Mouse (Mus musculus): ENCODE measurements at regions not wholly inside any gene's neighbourhood (a gene's known extent, or its start where the extent isn't known, plus 50 kb on each side); places are given as distances from the start of the nearest gene placed in this dataset.

DNA sequence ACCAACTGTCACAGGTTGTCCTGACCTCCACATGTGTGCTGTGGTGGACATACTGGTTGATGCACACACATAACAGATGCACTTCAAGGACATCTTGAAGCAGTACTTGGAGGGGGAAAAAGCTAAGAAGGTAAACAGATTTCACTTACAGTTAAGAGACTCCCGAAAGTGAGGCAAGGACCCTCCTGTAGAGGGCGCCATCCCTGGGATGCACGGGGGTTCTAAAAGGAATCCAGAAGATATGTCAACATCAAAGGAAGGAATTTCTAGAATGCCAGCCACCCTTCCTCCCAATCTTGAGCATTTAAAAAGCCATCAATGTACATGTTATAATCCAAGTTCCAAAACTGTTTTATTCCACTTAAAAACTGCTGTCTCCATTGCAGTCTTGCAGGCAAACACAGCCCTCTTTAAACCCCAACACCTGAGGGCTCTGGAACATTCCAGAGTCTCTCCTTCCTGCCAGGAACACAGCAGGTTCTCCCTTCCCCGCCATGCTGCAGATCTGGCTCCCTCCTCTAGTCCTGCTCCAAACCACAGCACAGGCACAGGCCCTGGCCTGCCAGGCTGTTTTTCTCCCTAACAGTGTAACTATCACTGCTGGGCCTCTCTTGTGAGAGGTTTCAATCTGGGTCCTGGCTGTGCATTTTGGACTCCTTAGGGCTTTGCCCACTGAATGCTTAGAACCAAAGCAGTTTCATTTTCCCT is 200.8 kb upstream of the Mkln1 start:
- no peak for DNase-seq

DNA sequence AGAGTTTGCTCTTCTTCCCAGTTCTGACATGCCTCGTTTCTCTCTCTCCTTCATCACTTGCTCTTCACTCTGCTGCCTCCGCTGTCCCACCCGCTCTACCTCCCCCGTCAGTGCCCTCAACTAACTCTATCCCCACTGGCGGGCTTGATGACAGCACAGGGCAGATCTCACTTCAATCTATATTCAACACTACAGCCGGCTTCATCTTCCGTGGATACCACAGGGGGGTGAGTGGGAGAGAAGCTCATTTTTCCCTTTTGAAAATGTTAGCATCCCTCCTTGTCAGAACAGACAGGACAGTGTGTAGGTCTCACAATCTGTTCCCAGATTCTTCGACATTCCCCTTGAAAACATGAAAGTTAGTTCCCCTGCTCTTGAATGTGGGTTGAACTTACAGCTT is 200.2 kb upstream of the Mkln1 start:
- no peak for DNase-seq

DNA sequence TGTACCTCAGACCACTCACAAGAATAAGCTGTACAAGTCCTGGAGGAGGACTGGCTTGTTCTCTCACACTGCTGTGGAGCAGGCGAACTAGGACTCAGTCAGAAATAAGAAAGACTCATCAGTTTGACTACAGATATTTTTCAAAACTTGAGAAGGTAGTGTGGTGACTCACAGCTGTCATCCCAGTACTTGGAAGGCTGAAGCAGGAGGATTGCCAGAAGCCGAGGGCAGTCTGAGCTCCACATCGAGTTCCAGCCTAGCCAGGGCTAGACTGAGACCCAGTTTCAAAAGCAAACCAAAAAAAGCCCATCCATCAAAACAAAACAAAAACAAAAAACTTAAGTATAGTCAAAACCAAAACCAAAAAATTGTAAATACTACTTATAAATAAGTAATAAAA is 197.8 kb upstream of the Mkln1 start:
- DNase-seq = no peak

GRCm38 (mm10) chr6:31201375-31201972 is 197.1 kb upstream of the Mkln1 start:
- no peak for DNase-seq

GRCm38 (mm10) chr6:31202594-31202993 is 195.9 kb upstream of the Mkln1 start:
- DNase-seq = no peak

- DNase-seq = no peak
These were observed 194.1 kb upstream of the Mkln1 start for GRCm38 (mm10) chr6:31204434-31204833.

DNA sequence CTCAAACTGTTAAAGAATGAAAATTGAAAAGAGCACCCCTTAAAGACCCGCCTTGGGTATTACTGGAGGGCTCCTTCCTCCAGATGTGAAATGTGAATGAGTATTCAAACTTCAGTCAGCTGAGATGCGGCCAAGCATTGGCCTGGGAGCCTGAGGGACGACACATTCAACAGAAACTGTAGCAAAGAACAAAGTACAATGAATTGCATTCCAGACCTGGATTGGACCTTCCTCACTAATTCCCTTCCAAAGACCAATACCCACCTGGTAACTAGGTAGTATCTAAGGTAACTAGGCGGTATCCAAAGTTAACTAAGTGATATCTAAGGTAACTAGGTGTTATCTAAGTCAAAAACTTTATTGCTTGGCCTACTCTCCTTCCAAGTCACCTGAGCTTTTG is 193.7 kb upstream of the Mkln1 start:
- DNase-seq = no peak

DNA sequence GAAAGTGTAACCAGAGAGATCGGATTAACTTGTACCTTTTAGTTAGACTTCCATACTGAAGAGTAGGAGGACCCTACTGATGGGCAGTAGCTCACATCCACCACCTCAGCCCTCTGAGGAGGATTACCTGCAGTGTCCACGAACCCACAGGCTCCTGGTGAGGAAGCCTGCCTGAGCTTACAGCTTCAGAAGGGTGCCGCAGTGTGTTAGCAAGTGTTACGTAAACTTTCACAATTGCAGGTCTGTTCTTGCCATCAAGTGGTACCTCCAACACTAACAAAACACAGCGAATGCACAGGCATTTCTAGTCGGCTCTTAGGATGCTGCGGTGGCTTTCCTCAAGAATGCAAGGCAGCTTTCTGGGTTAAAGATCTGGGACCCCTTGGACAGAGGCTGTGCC is 192.4 kb upstream of the Mkln1 start:
- DNase-seq = peak in 1 of 2 experiments; percentile 32

GRCm38 (mm10) chr6:31207231-31207630 is 191.3 kb upstream of the Mkln1 start:
- peak; percentile 55 to 71 for DNase-seq

GRCm38 (mm10) chr6:31208224-31208623 is 190.3 kb upstream of the Mkln1 start:
- DNase-seq = no peak

DNA sequence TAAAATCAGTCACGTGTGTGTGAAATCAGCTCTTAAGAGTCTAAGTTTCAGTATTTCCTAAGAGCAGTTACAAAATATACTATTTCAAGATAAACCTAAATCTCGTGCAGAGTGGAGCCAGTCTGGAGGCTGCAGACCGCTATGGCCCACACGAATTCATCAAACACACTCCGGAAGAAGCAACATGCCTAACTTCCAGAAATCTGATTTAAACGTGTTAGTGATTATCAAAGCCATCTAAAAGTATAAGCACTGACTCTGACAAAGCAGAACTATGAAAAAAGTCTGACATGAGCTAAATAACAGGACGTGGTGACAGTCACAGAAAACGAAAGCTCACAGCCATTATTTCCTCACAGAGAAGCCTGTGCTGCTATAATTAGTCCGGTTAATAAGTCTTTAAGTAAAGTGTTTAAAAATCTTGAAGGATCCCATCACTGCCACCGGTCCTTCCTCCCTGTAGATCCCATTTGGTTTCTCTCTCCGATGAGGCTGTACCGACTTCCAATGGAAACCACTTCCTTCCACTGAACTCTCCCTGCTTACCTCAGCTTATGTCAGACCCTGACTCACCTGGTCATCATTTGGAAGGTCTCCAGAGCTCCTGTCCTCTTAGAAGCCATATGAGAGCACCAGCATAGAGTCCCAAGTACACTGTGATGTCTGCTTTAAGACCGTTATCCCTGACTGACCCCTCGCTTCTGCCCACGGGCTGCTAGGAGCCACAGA is 189.0 kb upstream of the Mkln1 start:
- no peak for DNase-seq

GRCm38 (mm10) chr6:31210209-31210714 is 188.3 kb upstream of the Mkln1 start:
- no peak for DNase-seq

- no peak for DNase-seq
These were observed 187.4 kb upstream of the Mkln1 start for GRCm38 (mm10) chr6:31211091-31211490.

DNA sequence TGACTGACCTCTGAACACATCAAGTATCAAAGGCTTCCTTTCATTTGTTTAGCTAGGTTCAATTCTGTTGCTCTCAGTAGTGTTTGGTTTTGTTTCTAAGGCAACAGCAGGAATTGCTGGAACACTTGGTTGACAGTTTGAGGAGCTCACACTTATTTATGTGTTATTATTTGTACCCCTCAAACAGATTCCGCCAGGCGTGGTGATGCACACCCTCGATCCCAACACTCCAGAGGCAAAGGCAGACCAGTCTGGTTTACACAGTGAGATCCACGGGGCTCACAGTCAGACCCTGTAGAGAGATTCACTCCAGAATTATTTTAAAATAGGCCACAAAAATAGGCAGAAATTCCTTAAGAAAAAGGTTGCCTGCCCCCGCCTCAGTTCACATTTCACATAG is 186.9 kb upstream of the Mkln1 start:
- DNase-seq = no peak

GRCm38 (mm10) chr6:31212080-31212479 is 186.5 kb upstream of the Mkln1 start:
- DNase-seq = no peak

DNA sequence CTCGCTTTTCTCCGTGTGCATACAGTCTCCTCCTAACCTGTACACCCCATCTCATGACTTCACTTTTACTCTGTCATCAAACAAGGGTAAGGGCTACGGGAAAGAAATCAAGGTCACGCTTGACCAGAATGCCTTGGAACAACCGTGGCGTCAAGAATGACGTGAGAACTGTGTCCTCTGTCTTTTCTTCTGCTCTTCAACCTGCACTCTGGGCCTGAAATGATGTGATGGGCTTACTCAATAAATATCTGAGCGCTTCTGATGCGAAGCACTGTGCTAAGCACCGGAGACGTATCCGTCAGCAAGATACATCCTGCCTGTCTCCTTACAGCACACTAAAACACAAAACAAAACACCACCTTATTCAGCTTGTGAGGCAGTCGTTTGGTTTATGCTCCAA is 185.8 kb upstream of the Mkln1 start:
- DNase-seq = no peak

DNA sequence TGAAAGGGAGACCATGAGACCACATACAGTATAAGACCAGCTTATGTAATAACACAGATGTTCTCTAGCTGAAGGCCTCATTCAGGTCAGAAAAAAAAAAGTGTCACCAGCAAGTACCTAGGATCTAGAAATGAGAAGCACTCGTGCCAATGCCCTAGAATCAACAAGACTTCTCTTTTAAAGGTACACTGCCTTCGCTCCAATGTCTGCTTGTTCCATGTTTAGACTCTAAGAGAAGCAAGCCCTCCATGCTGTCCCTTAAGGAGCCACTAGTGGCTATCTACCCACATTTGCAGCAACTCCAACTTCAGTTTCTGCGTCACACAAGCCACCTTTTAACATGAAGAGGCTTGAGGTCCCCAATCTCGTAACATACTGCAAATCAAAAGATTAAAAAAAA is 185.4 kb upstream of the Mkln1 start:
- DNase-seq = peak in 1 of 2 experiments; percentile 22

GRCm38 (mm10) chr6:31215661-31216060 is 182.9 kb upstream of the Mkln1 start:
- peak in 1 of 2 experiments; percentile 55 for DNase-seq

DNA sequence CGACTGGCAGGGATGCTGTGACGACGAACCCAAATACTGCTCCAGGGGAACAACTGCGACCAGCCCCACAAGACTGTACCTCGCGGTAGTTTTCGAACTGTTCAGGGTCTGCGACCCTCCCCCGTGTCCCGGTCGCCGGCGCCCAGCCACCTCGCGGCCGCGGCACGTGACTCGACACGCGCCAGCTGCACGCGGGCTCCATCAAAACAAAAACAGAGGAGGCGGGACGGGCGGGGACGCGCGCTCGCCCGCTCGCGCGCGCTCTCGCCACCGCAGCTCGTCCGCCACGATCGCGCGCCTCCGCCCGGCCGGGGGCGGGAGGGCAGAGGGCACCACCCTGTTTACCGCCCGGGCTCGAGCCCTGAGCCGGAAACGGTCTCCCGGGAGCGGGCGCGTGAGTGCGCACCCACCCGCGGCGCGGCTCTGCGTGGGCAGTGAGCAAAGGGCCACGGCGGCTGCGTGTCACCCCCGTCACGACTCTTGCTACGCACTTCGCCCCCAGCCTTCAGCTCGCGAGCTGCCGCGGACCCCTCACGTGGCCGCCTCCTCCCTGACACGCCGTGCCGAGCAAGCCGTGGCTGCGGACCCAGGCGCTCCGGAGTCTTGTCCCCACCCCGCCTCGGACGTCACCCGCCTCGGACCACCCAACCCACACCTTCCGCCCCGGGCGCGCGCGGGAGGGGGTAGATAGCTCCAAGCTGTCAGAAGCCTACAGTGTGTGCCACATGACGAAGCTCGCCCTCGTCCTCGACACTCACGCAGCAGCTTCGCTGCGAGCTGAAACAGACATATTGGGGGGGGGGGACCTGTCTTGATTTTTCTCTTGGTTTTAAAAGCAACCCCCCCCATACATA is 182.1 kb upstream of the Mkln1 start:
- DNase-seq = peak; percentile 96 to 98

DNA sequence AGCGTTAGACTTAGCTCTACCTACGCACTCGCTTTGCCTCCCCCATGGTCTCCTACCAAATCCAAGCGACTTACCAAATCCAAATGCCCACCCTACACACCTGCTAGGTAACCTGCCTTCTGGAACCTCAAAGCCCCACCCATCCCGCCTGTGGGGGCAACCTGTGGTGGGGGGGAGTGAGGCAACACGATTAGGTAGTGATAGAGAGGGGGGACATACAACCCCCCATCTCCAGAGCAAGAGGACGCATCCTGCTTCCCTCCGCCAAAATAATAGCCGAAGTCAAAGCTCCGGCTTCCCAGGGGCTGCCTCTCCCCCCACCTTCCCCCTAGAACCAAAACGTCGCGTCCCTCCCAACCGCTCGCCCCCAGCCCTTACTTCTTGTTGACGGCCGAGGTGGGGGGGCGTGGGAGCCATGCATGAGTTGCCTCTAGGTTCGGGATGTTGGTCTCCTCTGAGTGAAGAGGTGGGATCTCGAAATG is 181.4 kb upstream of the Mkln1 start:
- peak; percentile 64 to 76 for DNase-seq

GRCm38 (mm10) chr6:31217641-31218138 is 180.8 kb upstream of the Mkln1 start:
- DNase-seq = peak; percentile 81 to 86

Data from heart, adult 18-20 months (tissue).